Mouse (Mus musculus) cerebral cortex, adult 2 months (tissue): ENCODE results near the gene S100a4.

ENCODE experiments used
- WGBS: fragments of 180-500 bp; shearing (Covaris S2); methylation state at CpG from one replicate; pipeline ENCODE4 v1.1.7; 2018; 5-methylcytosine and 5-hydroxymethylcytosine counted together

S100a4 gene

DNA sequence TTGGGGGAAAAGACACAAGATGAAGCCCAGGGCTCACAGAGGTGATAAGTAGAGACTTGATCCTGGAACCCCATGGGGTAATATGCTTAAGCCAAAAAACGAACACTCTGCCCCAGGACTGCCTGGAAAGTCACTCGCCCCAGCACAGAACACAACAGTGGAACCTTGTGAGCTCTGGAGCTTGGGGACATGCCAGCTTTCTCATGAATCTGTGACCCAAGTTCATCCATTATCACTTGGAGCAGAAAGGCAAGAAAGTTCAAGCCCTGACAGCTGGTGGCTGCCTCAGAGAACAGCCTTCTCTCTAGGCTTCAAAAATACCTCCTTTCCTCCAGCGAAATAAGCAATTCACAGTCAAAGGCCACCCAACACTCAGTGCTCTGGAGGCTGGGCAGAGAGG, 4.2 kb upstream of the S100a4 start:
- WGBS: 74% methylated on average over 3 of the region's 3 CpGs

DNA sequence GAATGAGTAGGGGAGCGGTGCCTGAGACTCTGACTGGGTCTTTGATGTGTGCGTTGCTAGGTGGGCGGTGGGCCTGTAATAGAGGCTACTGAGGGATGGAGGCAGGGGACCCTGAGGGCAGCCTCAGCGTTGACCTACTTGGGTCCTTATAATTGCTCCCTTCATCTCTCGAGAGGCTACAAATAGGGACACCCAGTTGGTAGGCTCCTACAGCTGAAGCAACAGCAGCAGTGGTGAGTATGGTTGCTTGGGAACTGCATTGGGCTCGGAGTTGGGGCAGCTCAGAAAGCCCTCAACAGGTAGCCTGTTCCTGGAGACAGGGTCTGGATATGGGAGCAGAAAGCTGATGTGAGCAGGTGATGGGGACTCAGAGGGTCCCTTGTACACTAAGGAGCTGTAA, 3.5 kb upstream of the S100a4 start:
- 79% methylated on average over 6 of the region's 6 CpGs for WGBS

DNA sequence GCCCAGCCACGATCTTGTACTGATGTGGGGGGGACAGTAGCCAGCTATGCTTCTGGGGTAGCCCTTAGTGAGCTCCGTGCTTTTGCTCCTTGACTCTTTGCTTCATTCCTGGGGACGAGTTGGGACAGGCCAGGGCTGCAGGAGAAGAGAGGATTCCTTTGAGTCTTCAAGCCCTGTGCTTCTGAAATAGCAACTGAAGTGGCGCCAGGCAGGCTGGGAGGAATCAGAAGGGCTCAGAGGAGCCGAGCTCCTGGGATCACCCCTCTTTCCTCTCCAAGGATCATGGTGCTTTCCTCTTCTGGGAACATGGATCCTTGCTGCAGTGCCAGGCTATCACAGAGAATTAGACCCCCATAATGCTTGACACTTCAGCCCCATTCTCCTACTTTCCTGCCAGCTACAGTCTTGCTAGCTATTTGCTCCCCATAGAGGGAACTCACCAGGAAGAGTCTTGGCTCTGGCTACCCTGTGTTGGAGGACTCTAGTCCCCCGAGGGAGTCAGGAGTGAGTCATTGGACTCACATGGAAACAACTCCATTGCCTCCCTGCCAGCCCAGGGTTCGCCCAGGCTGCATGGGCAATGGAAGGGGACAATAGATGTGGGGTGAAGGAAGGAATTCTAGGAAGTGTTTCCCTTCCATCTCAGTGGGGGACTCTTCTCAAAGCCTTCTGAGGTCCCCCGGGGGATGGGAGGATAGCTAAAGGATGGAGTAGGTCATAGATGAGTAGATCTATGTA, 2.9 kb upstream of the S100a4 start:
- 64% methylated on average over 8 of the region's 8 CpGs for WGBS

DNA sequence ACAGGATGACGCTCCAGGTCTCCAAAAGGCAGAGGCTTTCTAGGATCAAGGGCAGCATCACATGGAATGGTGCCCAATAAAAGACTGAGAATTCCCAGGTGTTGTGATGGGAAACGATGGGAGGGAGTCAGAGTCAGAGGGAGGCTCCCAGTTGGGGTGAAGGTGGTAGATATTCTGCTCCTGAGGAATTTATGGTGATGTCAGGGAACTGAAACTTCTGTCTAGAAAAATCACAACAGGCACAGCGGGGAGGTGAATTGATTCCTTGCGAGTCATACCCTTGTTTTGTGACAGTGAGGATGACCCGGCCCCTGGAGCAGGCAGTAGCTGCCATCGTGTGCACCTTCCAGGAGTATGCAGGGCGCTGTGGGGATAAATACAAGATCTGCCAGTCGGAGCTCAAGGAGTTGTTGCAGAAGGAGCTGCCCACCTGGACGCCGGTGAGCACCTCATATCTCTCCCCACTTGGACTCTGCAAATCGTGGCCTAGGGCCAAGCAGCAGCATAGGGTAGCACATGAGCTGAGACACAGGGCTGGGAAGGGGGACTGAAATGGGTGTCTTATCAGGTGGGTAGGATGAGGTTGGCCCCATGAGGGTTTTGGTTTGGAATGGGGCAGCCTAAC, 2.0 kb upstream of the S100a4 start, which contains the start of gene Gm42674:
Gm42674 (plus strand) TSS at position 419 of the 625 bp plus-strand sequence.
- WGBS: 87% methylated on average over 11 of the region's 11 CpGs

DNA sequence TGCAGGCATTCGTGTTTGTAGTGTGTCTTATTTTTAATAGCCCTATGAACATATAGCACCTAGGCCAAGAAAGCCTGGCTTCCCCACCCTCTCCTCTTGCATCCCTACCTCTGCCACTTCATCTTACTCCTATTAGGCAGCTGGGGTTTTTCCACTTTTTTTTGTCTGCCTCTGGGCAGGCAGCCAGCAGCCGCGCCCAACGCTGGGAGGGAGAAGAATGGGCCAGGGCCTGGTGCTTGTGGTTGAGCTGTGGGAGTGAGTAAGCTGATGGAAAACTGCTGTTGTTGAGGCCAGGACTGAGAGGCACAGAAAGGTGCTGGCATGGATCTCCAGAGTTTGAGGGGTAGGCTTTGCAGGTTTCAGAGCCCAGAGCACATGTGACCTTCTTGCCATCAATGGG, 845 bp downstream of the S100a4 start:
- WGBS: 20% methylated on average over 4 of the region's 4 CpGs

DNA sequence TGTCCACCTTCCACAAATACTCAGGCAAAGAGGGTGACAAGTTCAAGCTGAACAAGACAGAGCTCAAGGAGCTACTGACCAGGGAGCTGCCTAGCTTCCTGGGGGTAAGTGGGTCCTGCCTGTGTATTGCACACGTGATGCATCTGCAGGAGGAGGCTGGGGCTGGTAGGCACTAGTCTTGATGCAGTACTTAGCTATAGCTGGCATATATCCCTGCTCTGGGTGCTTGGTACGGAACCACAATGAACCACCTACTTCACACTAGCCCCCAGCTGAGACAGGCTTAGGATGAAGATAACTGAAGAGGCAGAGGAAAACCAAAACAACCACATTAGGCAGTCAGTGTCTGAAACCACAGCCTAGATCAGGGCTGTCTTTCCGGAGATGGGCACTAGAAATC, 1.5 kb downstream of the S100a4 start:
- WGBS: 64% methylated on average over 3 of the region's 3 CpGs

DNA sequence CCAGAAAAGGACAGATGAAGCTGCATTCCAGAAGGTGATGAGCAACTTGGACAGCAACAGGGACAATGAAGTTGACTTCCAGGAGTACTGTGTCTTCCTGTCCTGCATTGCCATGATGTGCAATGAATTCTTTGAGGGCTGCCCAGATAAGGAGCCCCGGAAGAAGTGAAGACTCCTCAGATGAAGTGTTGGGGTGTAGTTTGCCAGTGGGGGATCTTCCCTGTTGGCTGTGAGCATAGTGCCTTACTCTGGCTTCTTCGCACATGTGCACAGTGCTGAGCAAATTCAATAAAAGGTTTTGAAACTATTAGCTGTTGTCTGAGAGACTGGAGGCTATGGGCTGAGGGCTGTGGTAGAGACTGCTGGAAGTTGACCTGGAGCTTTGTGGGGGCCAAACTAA, 2.2 kb downstream of the S100a4 start:
- WGBS: 92% methylated on average over 2 of the region's 2 CpGs

DNA sequence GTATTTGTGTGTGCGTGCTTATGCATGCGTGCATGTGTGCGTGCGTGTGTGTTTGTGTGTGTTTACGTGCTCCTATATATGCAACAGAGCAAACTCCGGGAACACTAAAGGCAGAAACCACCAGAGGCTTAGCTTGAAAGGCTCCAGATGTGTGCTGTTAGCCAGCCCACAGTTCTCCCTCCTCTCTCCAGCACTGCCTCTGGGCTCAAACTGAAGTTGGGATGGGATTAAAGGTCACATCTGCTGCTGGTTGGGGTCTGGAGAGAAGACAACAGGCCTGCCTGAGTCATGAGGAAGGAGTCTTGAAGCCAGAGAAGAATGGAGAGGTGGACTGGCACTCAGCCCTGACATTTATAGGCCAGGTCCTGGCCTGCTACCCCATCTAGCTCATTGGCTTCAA, 2.6 kb downstream of the S100a4 start:
- WGBS: 94% methylated on average over 6 of the region's 6 CpGs

DNA sequence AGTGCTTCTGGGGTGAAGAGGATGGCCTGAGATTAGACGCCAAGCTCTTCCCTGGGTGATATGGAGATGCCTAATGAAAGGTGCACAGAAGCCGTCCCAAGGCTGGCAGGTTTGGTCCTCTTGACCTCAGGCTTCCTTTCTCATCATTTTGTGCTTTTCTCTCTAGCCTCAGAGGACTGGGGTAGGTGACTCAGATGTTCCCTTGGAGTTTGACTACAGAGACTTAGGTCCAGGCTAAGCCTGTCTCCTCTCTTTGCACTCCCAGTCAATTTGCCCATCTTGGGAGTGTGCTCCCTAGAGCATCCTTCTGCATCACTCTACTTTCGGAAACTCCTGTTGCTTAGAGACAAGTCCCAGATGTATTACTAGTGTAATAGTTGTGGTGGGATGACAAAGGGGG, 3.8 kb downstream of the S100a4 start:
- WGBS: 92% methylated on average over 3 of the region's 3 CpGs

DNA sequence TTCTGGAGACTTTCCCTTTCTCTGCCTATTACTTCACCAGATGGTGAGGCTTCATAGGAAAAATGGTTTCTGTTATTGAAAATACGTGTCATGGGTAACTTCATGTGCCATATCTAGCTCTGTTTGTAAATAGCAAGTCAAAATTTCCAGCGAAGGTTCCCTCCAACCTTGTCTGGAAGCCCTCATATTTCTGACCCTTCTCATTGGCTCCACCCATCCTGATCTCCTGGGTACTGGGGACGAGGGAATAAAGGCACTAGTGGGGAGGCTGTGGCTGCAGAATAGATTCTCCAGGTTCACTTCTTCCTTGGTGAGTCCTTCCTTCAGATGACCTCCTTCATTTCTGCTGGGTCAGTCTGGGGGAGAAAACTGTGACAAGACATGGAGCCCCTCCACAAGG, 4.7 kb downstream of the S100a4 start, which contains the start of gene S100a5:
S100a5 (plus strand) TSS at position 301 of the 400 bp plus-strand sequence.
- WGBS: 85% methylated on average over 3 of the region's 3 CpGs

DNA sequence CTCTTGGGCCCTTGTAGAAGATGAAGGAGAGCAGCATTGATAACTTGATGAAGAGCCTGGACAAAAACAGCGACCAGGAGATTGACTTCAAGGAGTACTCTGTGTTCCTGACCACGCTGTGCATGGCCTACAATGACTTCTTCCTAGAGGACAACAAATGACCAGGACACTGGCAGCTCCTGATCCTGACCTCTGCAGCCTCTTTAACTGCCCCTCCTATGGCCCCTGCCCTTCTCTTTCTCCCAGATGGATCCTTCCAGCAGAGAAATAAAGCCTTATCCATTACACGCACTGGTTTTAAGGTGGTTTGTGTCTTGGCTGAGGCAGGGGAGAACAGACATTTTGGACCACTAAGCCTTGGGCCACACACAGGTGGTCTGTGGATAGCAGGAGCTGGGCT, 7.9 kb downstream of the S100a4 start:
- 97% methylated on average over 3 of the region's 3 CpGs for WGBS

DNA sequence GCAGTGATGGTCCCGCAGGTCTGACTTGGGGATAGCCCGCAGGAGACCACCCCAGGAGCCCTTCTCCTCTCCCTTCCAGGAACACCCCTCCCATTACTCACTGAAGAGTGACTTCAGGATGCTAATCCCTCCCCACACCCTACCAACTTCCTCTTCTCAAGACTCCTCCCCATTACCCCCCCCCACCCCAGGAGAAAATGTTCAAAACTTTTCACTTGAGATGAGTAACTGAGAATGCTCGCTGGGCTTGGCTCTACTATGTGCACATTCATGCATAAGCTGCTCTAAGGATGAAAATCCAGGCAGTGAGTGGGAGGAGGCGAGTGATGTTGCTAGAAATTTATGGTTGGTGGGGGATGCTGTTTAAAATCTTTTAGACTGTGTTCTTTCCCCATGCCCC, 8.5 kb downstream of the S100a4 start:
- WGBS: 53% methylated on average over 4 of the region's 4 CpGs

DNA sequence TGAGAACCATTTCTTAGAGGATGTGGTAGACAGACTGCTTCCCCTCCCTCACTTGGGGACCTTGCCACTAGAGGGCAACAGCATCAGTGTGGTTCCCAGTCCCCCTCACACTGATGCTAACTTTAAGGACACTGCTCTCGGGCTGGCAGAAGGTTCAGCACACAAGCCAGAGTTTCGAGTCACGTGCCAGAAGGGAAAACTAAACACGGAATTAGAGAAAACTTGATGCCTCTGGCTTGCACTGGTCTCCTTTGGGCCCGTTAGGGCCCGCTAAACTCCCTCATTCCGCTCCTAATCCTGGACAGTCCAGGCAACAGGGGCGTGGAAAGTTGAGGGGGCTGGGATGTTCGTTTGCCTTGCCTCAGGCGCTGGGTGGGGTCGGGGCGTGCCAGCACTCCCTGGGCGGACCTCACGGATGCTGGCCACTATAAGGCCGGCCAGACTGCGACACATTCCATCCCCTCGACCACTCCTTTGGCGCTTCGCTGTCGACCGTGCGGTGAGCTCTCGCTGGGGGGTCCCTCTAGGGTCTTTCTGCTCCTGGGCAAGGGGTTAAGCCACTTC, 9.2 kb downstream of the S100a4 start, which contains the start of gene S100a6:
S100a6 (plus strand) TSS at position 155 of the 564 bp plus-strand sequence.
- WGBS: 6% methylated on average over 23 of the region's 23 CpGs

DNA sequence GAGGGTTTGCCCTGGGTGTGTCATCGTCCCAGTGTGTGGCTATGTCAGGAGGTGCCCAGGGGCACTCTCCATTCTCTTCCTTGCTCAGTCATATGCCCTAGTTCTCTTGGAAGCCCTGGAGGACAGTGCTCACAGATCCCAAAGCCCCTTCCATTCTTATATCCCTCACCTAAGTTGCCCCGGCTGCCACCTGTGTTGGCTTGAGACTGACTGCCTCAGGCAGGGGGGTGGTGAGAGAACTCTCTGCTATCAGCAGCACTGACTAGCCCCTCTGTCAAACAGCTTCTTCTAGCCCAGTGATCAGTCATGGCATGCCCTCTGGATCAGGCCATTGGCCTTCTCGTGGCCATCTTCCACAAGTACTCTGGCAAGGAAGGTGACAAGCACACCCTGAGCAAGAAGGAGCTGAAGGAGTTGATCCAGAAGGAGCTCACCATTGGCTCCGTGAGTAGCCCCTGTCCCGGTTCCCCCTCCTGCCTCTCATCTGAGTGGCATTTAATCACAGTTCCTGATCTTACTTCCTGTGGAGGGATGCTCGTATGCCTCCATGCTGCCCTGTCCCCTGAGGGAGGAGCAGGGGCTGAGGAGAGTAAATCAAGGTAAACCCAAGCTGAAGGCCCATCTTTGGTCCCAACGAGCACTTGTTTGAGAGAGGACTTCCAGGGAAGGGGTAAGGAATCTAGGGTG, 10.0 kb downstream of the S100a4 start:
- 73% methylated on average over 7 of the region's 7 CpGs for WGBS

DNA sequence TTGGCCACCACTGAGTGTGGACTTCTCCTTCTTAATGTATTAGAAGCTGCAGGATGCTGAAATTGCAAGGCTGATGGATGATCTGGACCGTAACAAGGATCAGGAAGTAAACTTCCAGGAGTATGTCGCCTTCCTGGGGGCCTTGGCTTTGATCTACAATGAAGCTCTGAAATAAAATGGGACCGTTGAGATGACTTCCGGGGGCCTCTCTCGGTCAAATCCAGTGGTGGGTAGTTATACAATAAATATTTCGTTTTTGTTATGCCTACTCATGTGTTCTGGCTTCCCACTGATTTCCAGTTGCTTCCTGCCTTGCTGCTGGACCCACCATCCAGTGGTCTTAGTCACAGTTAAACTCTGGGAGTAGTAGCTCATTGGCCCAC, 10.6 kb downstream of the S100a4 start:
- 89% methylated on average over 6 of the region's 6 CpGs for WGBS

DNA sequence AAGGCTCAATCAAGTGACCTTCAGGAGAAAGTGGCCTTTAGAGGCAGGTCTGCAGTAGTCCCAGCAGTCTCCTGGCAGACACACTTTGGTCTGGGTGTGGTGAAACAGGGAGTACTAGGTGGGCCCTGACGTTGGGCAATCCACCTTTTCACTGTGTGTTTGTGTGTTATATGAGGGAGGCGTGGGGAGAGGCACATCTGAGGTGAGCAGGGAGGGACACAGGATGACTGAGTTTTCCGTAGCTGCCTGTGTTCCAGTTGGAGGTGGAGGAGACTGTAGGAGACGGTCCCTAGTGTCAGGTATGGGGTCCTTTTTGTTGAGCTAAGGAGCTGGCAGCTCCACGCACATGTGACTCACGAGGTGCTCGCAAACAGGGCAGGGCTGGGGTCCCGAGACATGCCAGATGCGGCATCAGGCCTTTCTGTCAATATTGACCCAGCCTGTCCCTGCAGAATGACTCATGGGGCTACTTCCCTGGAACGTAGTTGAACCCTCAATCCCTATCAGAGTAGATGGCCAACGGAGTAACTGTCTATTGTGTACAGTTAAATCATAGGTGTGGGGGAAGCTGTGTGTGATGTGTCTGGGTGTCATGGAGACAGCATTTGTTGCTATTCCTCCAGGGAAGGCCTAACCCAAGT, 11.2 kb downstream of the S100a4 start:
- 82% methylated on average over 11 of the region's 11 CpGs for WGBS

DNA sequence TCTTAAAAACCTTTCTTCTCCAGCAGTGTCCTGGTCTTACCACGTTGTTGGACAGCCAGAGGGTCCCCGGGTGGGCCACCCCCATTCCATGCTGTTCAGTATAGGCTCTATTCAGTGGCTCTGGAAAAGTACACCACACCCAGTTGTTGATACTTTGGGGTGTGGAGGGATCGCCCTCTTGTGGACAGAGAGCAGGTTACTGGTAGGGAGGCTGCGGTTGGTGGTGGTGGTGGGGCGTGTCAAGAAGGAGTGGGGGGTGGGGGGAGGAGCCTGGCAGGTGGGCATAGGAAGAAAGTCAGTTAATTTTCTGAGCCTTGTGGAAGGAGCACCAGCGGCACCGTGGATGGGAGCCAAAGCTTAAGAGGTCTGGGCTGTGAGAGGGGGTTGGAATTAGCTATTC, 11.8 kb downstream of the S100a4 start:
- WGBS: 6% methylated on average over 7 of the region's 7 CpGs

DNA sequence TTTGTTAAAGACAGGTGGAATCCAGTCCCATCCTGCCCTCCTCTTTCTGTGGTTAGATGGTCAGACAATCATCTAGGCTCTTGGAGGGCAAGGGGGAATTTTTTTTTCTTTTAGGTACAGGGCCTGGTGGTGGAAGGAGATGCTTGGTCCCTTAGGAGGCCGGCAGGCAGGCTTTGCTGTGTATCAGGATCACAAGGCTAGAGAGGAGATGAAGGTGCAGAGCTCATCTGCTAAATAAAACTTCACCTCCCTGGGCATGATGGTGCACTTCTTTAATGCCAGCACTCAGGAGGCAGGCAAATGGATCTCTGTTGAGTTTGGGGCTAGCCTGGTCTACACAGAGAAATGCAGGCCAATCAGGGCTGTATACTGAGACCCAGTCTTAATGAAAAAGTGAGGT, 12.3 kb downstream of the S100a4 start:
- 82% methylated on average over 1 of the region's 1 CpGs for WGBS

DNA sequence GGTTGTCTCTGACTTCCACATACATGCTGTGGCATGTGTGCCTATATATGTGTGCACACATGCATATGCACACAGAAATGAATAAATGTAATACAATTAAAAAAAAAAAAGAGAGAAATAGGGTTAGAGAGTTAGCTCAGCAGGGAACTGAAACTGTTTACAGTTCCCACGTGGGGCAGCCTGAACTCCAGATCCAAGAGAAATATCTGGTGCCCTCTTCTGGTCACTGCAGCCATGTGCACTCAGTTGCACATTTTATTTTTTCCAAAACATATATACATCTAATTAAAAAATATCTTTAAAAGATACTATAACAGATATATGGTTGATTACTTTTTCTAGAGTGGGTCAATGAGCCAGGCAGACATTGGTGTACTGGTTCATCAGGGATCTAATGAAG, 14.0 kb downstream of the S100a4 start:
- 19% methylated on average over 1 of the region's 1 CpGs for WGBS

DNA sequence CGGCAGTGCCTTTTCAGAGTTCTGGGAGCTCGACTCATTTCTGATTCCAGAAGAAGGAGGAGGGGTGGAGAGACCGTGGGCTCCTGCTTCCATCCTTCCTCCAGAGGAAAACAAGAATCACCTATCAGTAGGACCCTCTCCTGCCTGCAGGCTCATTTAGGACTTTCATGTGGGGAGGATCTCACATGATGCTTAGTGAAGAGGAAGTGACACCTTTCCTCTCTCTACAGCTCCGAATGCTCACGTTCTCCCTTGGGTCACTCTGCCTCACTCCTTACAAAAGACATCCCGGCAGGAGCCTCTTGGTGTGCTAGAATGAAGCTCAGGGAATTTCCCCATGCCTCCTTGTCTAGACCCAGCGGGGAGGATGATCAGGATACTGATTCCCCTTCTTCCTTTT, 18.0 kb downstream of the S100a4 start:
- 68% methylated on average over 7 of the region's 7 CpGs for WGBS

DNA sequence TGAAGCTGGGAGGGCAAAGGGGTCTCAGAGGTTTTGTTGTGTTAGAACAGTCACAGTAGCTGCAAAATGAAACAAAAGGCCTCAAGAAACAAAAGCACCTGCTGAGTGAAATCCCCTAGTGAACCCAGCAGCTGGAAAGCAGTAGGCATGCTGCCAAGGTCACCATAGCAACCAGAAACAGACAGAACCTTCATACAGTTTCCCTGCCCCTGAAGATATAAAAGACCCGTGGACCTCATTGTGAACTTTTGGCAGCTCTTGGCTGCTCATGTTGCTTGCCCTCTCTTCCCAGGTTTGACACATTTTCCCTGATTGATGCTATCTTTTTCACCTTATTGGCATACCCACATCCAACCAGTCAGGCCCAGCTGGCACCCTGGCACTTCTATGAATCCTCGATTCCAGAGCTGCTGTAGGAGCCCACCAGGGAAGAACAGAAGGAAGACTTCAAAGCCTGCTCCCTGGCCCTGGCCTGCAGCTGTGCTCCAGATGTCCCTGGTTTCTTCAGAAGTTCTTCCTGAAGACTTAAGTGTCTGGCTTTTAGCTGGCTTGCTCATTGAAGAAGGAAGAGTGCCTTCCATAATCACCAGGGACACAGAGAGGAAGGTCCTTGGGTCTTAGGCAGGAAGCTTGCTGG, 20.0 kb downstream of the S100a4 start:
- WGBS: 33% methylated on average over 2 of the region's 2 CpGs

DNA sequence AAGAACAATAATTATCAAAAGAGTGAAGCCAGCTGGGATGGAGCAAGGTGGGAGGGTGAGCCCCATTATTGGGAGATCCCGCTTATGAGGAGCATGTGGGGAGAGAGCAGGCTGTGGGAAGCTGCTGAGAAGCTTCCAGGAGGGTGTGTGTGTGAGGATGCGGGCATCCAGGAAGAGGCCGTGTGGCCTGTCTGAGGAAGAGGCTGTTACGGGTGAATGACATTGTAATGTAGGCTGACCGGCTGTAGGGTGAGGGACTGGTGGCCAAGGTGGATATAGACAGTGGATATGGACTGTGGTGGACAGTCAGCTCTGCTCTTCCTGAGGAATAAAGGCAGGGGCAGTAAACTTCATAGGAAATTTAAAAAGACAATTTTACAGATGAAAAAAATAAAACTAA, 21.9 kb downstream of the S100a4 start:
- WGBS: 92% methylated on average over 5 of the region's 5 CpGs
